Mouse (Mus musculus): Measurements from ENCODE around the gene Mgmt.

GRCm38 (mm10) chr7:137020195-137020594, 125.8 kb downstream of the Mgmt start:
- TF ChIP-seq CTCF (IDR thresholded peaks at IDR 0.05; ENCODE audit: low read depth) (no peak), EP300 (IDR thresholded peaks at IDR 0.05; ENCODE audit: low read depth) (no peak)
